Mouse (Mus musculus): ENCODE measurements around the gene Nup214. TPM values are rescaled to one million over a fixed set of nuclear protein-coding genes. Genes with fewer than 3 reads are reported as not detected.
A peak's percentile ranks its signal among the peaks of the same experiment; 100 is the strongest.

Nup214 gene
- total and polyA plus RNA-seq, 3 experiments = 18.5 to 28.6 (median 27.5) TPM

- DNase-seq = no peak
- Histone ChIP-seq H3K27me3 (ENCODE audit: control insufficient read depth, insufficient read depth, low read length) (no peaks in the 10 kb centered on the region), H3K79me2 (replicated peaks; ENCODE audit: control insufficient read depth, insufficient read depth, low read length) (no peaks in the 10 kb centered on the region), H3K27ac (no peak overlapping the region), H3K4me3 (no peak overlapping the region), H3K36me3 (ENCODE audit: control insufficient read depth, insufficient read depth, low read length) (no peaks in the 10 kb centered on the region), H3K4me1 (ENCODE audit: control insufficient read depth, insufficient read depth, low read length) (no peaks in the 10 kb centered on the region), H3K9ac (ENCODE audit: low read depth, low read length) (no peak overlapping the region)
- WGBS = 85% methylated on average over 1 of the region's 1 CpGs
- TF ChIP-seq POLR2A (IDR thresholded peaks at IDR 0.05; ENCODE audit: insufficient read depth, low read depth, low read length) (no peak), CTCF (IDR thresholded peaks at IDR 0.05) (no peak), EP300 (IDR thresholded peaks at IDR 0.05; ENCODE audit: insufficient read depth, low read depth, low read length) (no peak)
- intact Hi-C loops (cut with DNase I) = no loop called here
Observed at GRCm38 (mm10) chr2:31938298-31938697, 35.9 kb upstream of the Nup214 start.

DNA sequence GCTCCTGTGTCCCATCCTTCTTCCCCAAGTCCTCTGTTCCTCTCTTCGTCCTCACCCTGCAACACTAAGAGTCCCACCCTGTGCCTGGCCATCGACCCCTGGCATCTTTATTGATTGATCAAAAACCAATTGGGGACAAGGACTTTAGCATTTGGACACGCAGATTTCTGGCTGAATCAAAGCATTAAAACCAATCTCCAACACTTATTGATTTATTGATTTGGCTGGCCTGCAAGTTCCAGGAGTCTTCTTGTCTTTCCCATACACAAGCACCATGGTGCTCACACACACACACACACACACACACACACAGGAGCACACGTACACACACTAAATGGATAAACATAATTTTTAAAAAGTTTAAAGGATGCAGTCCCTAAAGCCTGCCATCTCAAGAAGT, 31.2 kb upstream of the Nup214 start:
- Histone ChIP-seq H3K4me3 (no peak overlapping the region), H3K27me3 (ENCODE audit: control insufficient read depth, insufficient read depth, low read length) (no peaks in the 10 kb centered on the region), H3K36me3 (ENCODE audit: control insufficient read depth, insufficient read depth, low read length) (no peaks in the 10 kb centered on the region), H3K27ac (no peak overlapping the region), H3K9ac (ENCODE audit: low read depth, low read length) (no peak overlapping the region), H3K79me2 (replicated peaks; ENCODE audit: control insufficient read depth, insufficient read depth, low read length) (no peaks in the 10 kb centered on the region), H3K4me1 (ENCODE audit: control insufficient read depth, insufficient read depth, low read length) (no peaks in the 10 kb centered on the region)
- intact Hi-C loops (cut with DNase I) = no loop called here
- WGBS = 65% methylated on average over 4 of the region's 4 CpGs
- no peak for TF ChIP-seq POLR2A (IDR thresholded peaks at IDR 0.05; ENCODE audit: insufficient read depth, low read depth, low read length)
- no peak for TF ChIP-seq CTCF (IDR thresholded peaks at IDR 0.05)
- no peak for TF ChIP-seq EP300 (IDR thresholded peaks at IDR 0.05; ENCODE audit: insufficient read depth, low read depth, low read length)
- no peak for DNase-seq

DNA sequence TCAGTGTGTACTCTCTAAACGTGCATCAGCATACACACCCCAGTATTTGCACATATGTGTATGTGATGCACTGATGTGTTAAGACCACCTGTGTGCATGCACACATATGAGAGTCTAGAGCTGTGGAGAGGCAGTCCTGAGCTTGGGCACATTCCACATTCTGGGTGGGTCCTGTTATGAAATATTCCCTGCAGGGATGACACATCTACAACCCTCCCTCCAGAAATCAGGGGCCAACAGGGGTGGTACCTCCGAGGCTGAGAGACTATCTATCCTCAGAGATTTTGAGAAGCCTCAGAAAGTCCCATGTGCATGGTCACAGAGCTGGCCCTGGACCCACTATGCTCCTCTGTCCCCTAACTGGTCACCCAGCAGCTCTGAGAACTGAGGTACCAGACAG, 28.7 kb upstream of the Nup214 start:
- Histone ChIP-seq H3K36me3 (ENCODE audit: control insufficient read depth, insufficient read depth, low read length) (no peaks in the 10 kb centered on the region), H3K4me3 (no peak overlapping the region), H3K4me1 (ENCODE audit: control insufficient read depth, insufficient read depth, low read length) (no peaks in the 10 kb centered on the region), H3K27ac (no peak overlapping the region), H3K9ac (ENCODE audit: low read depth, low read length) (no peak overlapping the region), H3K27me3 (ENCODE audit: control insufficient read depth, insufficient read depth, low read length) (no peaks in the 10 kb centered on the region), H3K79me2 (replicated peaks; ENCODE audit: control insufficient read depth, insufficient read depth, low read length) (no peaks in the 10 kb centered on the region)
- TF ChIP-seq CTCF (IDR thresholded peaks at IDR 0.05) (no peak), EP300 (IDR thresholded peaks at IDR 0.05; ENCODE audit: insufficient read depth, low read depth, low read length) (no peak), POLR2A (IDR thresholded peaks at IDR 0.05; ENCODE audit: insufficient read depth, low read depth, low read length) (no peak)
- intact Hi-C loops (cut with DNase I) = no loop called here
- WGBS = 55% methylated on average over 2 of the region's 2 CpGs
- no peak for DNase-seq

GRCm38 (mm10) chr2:31948392-31948791, 25.8 kb upstream of the Nup214 start:
- intact Hi-C loops (cut with DNase I) = no loop called here
- WGBS = 57% methylated on average over 6 of the region's 6 CpGs
- peak; percentile 31 for TF ChIP-seq CTCF (IDR thresholded peaks at IDR 0.05)
- no peak for TF ChIP-seq POLR2A (IDR thresholded peaks at IDR 0.05; ENCODE audit: insufficient read depth, low read depth, low read length)
- H3K4me1 ChIP-seq (ENCODE audit: control insufficient read depth, insufficient read depth, low read length) = no peaks in the 10 kb centered on the region
- DNase-seq = peak; percentile 53 to 70
- H3K79me2 ChIP-seq (replicated peaks; ENCODE audit: control insufficient read depth, insufficient read depth, low read length) = no peaks in the 10 kb centered on the region
- no peak overlapping the region for H3K4me3 ChIP-seq
- H3K9ac ChIP-seq (ENCODE audit: low read depth, low read length) = no peak overlapping the region
- H3K27ac ChIP-seq = no peak overlapping the region
- no peaks in the 10 kb centered on the region for H3K36me3 ChIP-seq (ENCODE audit: control insufficient read depth, insufficient read depth, low read length)
- H3K27me3 ChIP-seq (ENCODE audit: control insufficient read depth, insufficient read depth, low read length) = no peaks in the 10 kb centered on the region

DNA sequence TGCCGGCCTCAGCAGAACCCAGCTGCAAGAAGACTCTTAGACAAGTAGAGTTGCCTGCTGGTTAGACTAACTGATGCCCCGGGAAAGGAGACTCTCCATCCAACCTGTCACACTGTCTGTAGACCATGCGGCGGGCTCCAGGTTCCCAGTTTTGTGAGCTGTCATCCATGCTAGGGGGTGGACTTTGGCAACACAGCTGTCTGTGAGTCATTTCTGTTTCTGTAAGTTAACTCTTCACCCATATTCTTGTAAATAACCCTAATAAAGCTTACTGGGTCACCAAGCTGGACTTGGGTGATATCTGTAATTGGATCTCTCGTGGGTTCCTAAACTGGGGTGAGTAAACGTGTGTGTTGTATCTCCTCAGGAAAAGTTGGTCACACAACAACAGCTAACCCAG, 25.4 kb upstream of the Nup214 start:
- H3K27ac ChIP-seq = no peak overlapping the region
- no peak overlapping the region for H3K9ac ChIP-seq (ENCODE audit: low read depth, low read length)
- no peaks in the 10 kb centered on the region for H3K36me3 ChIP-seq (ENCODE audit: control insufficient read depth, insufficient read depth, low read length)
- intact Hi-C loops (cut with DNase I) = no loop called here
- H3K79me2 ChIP-seq (replicated peaks; ENCODE audit: control insufficient read depth, insufficient read depth, low read length) = no peaks in the 10 kb centered on the region
- no peak overlapping the region for H3K4me3 ChIP-seq
- H3K4me1 ChIP-seq (ENCODE audit: control insufficient read depth, insufficient read depth, low read length) = no peaks in the 10 kb centered on the region
- no peak for TF ChIP-seq POLR2A (IDR thresholded peaks at IDR 0.05; ENCODE audit: insufficient read depth, low read depth, low read length)
- no peak for TF ChIP-seq EP300 (IDR thresholded peaks at IDR 0.05; ENCODE audit: insufficient read depth, low read depth, low read length)
- no peak for TF ChIP-seq CTCF (IDR thresholded peaks at IDR 0.05)
- DNase-seq = no peak
- H3K27me3 ChIP-seq (ENCODE audit: control insufficient read depth, insufficient read depth, low read length) = no peaks in the 10 kb centered on the region
- 63% methylated on average over 6 of the region's 6 CpGs for WGBS

- H3K36me3 ChIP-seq (ENCODE audit: control insufficient read depth, insufficient read depth, low read length) = no peaks in the 10 kb centered on the region
Observed at GRCm38 (mm10) chr2:31950058-31950871, 24.0 kb upstream of the Nup214 start, which contains the start of gene Aif1l. Gene Aif1l, plus strand, starts transcription at chr2:31950139.

More at GRCm38 (mm10) chr2:31950058-31950871, 24.0 kb upstream of the Nup214 start, which contains the start of gene Aif1l:
- Histone ChIP-seq H3K27me3 (ENCODE audit: control insufficient read depth, insufficient read depth, low read length) (no peaks in the 10 kb centered on the region), H3K4me3 (peak within 1 kb of the TSS; percentile 47), H3K4me1 (ENCODE audit: control insufficient read depth, insufficient read depth, low read length) (no peaks in the 10 kb centered on the region), H3K27ac (no peak within 1 kb of the TSS), H3K9ac (ENCODE audit: low read depth, low read length) (peak within 1 kb of the TSS; percentile 41), H3K79me2 (replicated peaks; ENCODE audit: control insufficient read depth, insufficient read depth, low read length) (no peaks in the 10 kb centered on the region)
- WGBS = 1% methylated on average over 66 of the region's 66 CpGs
- TF ChIP-seq EP300 (IDR thresholded peaks at IDR 0.05; ENCODE audit: insufficient read depth, low read depth, low read length) = no peak
- peak; percentile 60 for TF ChIP-seq CTCF (IDR thresholded peaks at IDR 0.05)
- peak; percentile 60 to 73 for DNase-seq
- intact Hi-C loops (cut with DNase I) = no loop called here

Data from heart, adult 2 months (tissue).